Mouse (Mus musculus) hematopoietic stem cell, adult 5-6 weeks (primary cell): Measurements from ENCODE around the gene Nxph1. TPM values are rescaled to one million over a fixed set of nuclear protein-coding genes. Genes with fewer than 3 reads are reported as not detected.
A peak's percentile ranks its signal among the peaks of the same experiment; 100 is the strongest.

Experiments used
- ATAC-seq, 2 experiments: fragments of 125-278 bp in 1 of 2; replicated peaks in 1 of 2; 2 replicates each; pipeline ENCODE4 v1.8.0; 2016 to 2017; ENCODE audit warnings: inconsistent platforms in 2 of 2, mild to moderate bottlenecking in 2 of 2, moderate number of reproducible peaks in 2 of 2, low read depth in 1 of 2, moderate TSS enrichment in 1 of 2; ENCODE audit not compliant: low FRiP score in 2 of 2, poor library complexity in 2 of 2, severe bottlenecking in 2 of 2, insufficient read depth in 1 of 2, low TSS enrichment in 1 of 2
- total RNA-seq: library from RNA; stranded (forward); fragments of 172-1452, 232-1000 nt; gene quantifications from 2 replicates; pipeline ENCODE4 v1.2.3, GENCODE M21; 2017

The Nxph1 gene
- total RNA-seq, result 0.75 TPM in 1 of 2 replicates, not detected in the other

DNA sequence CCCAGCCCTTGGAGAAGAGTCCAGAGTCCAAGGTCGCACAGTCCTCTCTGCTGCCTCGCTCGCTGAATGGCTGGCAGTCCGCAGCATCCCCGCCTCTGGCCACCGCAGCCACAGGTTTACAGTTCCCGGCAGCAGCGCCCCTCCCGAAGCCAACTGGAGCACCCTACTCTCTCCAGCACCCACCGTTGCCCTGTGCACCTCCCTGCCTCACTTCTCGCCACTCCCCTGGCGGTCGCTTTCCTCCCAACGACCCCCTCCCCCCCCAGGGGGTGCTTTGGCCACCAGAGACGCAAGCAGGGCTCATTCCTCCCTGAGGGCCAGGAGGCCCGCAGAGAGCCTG lies at the start of gene Nxph1:
Gene Nxph1 (plus strand): TSS at position 301 of the 340 bp plus-strand sequence.
- ATAC-seq, result peak in 1 of 2 experiments; percentile 0; a peak in 1 of 4 replicates

DNA sequence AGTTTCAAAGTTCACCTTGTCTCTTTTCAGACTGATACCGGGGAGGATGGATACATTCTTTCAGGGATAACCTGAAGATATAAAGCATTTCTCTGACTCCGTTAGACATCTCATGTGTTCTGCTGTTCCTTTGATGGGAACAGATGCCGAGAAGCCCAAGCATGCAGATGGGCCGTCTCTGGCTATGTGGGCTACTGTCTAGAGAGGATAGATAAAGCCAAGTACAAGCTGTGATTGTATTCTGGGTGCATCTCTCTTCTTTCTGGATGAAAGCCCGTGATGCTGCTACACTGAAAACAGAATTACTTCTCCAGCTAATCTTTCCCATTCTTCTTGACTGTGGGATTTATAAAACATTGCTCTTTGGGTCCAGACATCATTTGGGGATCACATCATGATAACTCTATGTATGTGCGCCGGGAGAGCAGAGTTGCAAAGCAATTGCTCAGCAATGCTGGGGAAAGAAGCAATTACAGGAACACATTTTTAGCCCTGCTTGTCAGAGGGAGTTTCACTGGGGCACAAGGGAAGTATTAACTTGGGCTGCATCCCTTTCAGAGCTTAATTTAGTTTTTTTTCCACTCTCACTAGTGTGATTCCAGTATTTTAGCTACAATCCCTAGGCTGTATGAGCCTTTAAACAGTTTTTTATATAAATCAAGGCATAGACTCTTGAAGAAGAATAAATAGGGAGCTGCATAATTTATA lies 48.1 kb upstream of the Nxph1 start:
- ATAC-seq, result no peak

DNA sequence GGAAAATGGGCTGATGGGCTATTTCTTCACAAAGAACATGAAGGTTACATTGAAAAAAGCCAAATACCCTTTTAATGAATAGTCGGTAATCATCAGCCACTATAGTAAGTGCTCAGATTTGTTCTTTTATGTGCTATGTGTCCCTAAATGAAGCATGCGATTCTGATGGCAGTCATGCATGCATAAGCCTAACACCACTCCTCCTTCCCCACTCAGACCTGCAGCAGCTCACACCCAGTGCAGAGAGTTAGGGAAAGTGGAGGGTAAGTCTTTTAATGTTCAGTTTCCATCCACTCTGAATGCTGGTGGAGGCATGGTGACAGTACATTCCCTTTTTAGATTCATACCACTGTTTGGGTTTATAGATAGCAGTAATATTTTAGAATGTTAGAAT lies 47.5 kb upstream of the Nxph1 start:
- no peak for ATAC-seq

DNA sequence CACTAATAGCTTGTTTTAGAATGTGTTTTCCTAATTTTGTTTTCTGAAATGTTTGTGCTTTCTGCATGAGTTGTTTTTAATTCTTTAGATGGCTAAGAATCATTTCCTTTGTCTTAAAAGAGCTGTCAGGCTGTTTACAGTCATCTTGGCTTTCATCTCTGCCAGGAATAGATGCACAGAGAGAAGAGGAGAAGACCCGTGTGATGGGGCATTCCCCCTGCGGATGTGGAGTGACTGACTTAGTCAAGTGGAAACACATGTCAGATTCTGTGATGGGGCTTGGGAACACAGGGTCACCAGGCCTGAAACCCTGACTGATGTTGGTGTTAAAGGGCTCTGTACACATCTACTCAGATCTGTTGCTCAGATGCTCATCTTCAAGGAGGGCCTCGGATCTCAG lies 40.3 kb upstream of the Nxph1 start:
- ATAC-seq, result no peak

DNA sequence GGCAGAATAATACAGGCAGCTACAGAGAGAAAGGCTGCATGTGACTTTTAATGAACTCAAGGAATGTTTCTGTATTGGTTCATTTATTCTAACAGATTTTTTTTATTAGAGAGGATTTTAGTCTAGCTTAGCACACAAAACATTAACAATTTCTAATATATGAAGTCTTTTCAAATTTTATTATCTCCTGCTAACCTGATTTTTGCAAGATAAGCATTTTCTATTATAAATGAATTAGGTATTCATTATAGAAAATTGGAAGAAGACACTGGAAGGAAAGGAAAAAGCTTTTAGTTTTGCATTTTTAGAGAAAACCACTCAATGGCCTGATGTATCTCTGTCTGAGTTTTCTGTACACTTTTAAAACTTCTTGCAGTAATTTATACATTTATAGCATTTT lies 34.8 kb upstream of the Nxph1 start:
- ATAC-seq, result no peak

DNA sequence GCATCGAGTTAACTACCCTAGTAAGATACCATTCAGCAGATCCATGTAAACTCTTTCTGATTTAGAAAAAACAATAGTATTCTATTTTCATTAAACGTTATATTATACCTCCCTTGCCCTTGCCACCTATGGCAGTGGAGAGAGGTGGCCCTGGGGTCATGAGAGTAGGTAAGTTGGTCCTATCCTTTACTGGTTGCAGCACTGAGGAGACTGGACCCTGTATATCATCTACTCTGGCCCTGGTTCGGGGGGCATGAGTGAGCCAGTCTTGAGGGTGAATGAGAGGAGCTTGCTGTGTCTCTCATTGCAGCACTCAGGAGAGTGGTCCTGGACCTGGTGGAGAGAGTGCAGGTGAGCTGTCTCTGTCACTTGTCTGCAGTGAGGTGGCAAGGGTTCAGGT lies 33.5 kb upstream of the Nxph1 start:
- no peak for ATAC-seq

DNA sequence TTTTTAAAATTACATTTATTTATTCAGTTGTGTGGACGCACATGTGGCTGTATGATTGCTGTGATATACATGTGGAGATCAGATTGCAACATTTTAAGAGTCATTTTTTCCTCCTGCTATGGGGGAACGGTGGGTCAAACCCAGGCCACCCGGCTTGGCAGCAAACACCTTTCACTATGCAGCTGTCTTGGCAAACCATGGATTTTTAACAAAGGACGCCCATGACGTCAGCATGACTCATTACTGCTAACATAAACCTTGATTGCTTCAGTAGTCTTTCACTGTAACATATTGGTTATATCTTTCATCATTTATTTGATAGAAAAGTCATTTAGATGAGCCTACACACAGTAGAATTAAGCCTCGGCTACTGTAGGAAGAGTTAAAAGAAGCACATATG lies 23.8 kb upstream of the Nxph1 start:
- ATAC-seq, result no peak

DNA sequence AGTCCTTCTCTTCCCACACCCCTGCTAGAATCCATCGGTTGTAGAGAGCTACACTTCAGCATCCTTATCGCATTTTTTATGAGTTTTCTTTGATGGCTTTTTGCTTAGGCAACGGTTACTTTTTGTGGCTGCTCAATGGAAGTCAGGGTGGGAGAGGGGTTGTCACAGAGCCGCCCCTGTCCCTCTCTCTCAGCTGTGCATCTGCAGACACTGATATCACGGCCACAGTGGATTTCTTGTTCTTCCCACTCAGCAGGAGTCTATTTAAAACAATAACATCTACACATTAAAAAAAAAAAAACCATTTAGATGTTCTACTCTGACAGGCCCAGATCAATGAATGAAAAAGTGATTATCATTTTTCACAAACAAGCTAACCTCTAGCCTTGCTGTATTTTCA lies 13.0 kb upstream of the Nxph1 start:
- no peak for ATAC-seq

DNA sequence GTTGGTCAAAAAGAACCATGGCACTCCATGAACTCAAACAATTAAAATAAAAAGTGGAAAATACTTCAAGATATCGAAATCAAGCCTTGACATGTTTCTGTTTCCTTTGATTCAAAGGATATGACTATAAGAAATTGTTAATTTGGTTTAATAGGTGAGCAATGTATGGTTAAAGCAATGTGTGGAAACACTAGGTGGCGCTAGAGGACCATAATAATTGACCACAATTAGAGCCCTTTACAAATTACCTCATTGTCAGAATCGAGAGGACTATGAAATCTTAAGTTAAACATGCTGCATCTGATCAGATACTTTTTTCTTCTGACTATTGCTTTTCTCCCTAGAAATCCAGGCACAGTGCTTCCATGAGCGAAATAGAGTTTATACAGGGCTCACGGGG lies 12.5 kb upstream of the Nxph1 start:
- peak; percentile 83 to 84 for ATAC-seq

DNA sequence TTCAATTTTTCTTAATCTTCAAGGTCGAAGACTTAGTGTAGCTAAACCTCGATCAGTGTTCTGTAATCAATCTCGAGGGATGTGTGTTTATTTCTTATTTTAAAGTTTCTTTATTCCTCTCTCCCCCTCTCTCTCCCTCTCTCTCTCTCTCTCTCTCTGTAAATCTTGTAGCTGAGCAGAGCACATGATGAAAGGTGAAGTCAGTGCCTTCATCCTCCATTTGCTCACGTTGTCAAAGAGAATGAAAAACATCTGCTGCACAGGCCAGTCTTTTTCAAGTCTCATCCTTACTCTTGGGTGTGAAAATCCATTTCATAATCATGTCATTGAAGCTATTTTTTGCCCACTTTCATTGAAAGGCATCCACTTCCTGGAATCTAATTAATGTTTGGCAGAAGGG lies 12.1 kb upstream of the Nxph1 start:
- no peak for ATAC-seq

DNA sequence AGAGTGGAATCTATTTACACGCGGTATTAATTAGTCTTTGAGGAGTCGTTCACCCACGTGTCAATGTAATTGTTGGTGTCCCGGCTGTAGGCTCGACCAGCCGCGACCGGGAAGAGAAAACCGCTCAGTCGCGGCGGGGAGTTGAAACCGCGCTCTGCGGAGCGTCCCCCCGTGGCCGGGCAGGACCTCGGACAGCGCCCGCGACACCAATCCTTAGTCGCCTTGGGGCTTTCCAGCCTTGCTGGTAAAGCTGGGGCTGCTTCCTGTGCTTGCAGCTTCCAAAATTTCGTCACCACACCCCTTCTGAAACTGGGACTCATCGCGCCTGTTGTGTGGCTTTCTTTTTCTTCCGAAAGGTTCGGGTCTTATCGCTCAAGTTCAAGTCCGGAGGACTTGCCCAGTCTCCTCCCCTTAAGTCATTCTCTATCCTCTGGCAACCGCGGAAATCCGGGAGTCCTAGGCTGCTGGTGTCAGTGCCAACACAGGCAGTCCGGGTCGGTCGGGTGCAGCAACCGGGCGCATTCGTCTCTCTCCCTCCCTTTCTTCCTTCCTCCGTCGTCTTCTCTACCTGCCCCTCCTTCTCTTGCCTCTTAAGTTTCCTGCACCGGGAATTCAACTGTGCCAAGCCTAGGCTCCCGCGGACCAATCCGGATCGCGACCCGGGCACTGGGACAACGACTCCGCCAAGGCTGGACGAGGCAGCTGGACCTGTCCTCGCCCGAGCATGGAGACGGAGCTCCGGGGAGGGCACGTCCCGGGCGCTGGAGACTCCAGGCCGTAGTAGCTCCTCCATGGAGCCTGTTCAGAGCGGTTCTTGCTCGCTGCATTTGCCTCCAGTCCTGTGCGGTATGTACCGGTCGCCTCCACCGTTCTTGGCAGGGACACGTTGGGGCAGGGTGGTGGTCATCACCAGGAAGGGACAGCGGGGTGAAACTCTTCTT lies 510 bp downstream of the Nxph1 start:
- ATAC-seq, result peak; percentile 72 to 74

DNA sequence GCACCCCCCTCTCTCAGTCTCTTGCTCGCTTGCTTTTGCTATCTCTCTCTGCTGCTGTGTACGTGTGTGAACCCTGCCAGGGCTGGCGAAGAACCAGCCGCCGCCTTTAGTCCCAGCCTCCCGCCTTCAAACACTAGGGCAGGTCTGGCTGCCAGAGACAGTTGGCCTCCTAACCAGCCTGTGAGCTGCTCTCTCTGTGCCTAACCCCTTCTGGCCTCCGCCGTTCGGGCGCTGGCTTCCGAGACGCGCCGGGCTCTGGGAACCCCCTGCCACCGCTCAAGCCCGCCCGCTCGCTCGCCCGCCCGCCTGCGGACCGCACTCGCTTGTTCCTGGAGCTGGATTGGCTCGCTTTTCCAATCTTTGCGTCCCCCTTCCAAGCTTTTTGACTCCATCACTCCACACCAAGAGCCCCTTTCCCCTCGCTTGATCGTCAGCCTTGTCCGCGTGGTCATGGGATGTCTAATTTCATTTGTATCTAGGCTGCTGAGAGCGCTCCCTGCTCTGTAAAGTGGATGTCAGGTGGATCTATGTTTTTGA lies 1.5 kb downstream of the Nxph1 start:
- ATAC-seq, result peak; percentile 9 to 30; a peak in 3 of 4 replicates

DNA sequence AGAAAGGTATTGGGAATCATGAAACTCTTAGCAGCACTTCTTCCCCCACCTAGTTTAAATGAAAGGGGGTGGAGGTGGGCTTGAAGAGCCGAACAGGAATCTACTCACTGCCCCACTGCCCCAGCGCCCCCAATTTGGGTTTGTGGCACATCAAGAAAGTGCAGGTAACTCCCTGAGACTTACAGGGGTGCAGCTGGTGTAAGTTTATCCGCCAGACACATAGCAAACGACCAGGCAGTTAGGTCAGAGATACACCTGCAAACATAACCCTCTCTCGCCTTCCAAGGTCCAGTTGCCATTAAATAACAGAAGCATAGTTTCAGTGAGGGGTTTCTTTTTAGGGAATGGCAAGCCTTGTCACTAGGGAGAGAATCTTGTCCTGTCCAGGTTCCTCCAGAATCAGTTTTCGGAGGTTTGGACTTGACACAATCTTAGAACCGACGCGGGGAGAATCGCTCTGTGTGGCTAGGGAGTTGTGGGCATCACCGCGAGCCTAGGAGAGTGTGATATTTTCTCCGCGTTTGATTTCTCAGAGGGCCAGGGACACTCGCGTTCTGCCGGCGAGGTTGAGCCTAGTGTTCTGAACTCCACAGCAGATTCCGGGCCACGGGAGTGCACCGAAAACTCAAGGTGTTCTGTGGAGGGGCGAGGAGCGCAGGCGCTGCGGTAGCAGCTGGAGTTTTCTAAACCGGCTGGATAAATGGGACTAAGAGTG lies 2.5 kb downstream of the Nxph1 start:
- ATAC-seq, result no peak

DNA sequence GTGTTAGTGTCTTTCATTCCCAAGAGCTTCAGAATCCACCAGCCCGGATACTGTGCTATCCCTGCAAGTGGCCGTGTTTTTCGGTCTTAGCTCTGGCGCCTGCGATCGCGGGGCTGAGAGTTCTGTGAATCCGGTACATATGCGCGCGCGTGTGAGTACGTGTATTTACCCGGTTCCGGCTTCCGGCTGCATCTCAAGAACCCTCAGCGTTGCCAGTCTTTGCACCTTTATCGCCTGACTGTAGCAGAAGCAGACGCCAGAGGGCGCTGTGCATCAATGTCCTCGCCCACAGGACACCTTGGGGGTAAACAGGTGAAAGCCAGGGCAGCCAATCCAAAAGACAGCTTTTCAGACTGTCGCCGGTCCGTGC lies 3.1 kb downstream of the Nxph1 start:
- ATAC-seq, result peak; percentile 43 to 46; a peak in 3 of 4 replicates

DNA sequence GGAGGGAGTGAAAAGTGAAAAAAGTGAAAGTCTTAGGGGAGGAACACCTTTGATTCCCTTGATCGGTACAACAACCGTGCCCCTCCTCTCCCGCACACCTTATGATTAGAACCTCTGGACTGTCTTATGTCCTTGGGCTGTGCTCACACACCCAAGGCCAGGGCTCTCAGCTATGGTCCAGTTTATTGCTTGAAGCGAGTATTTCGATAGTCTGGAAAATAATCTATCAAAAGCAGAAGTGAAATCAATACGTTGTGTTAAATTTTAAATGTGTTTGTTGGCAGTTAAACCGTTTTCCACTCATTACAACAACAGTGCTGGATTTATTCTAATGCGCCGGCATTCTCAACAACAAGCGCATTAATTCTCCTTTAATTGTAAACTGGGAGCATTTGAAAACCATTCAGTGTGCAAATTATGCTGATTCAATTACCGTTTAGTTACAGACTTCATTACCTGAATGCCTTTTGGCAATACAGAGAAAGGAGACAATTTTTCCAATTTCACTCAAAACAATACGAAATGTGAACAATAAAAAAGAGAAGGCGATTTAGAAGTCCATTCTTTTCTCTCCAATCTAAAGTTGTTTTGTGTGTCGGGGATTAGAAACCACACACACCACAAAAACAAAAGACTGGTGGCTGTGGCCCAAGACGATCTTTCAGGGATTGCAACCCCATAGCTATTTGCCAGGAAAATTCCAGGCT lies 3.8 kb downstream of the Nxph1 start:
- no peak for ATAC-seq

DNA sequence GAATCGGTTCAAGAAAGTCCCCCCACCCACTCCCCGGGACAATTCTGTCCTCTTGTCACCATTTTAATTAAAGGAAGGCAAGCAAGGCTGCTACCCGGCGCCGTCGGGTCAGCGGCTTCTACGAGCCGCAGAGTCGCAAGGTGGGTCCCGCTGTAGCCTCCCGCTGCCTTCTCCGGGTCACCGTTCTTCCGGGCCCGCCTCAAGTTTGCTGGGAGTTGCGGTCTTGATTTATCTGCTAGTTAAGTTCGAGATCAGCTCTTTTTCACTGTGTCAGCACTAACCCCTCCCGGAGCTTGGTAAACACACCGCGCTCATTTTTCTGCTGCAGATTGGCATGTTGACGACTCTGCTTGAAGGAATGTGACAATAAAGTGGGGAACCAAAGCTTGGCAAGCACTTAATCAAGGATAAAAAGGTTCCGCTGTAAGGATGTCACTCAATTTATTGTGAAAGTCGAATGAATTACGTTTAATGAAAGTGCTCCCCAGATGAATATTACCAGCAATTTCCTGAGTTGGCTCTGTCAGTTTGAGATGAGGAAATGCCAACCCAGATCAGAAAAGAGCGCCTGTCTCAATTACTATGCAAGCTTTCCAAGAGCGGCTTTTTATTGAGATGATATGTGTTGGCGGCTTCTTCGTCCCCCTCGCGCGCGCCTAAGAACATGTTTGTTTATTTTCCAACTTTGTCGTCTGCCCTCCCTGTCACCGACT lies 7.7 kb downstream of the Nxph1 start:
- ATAC-seq, result no peak
